Mouse (Mus musculus): ENCODE measurements around the gene Pold1.

Pold1 gene

GRCm38 (mm10) chr7:44548497-44549087 is at the start of gene Pold1:
Gene Pold1, minus strand, starts transcription at chr7:44548849.
- in situ Hi-C loops (cut with MboI; ENCODE audit: low pct_unique_long_range_greater_than_20kb in 1 of 2, low sequenced_read_pairs in 2 of 2, unreplicated experiment in 1 of 2), result no loop called here

GRCm38 (mm10) chr7:44598336-44598735 is 49.7 kb upstream of the Pold1 start:
- in situ Hi-C loops (cut with MboI; ENCODE audit: low pct_unique_long_range_greater_than_20kb in 1 of 2, low sequenced_read_pairs in 2 of 2, unreplicated experiment in 1 of 2), result loop anchor here in 1 of 2 experiments (10.0 kb wide), 1 partner anchor 64 kb away; the partner anchor contains the start of gene Spib

- in situ Hi-C loops (cut with MboI; ENCODE audit: low pct_unique_long_range_greater_than_20kb in 1 of 2, low sequenced_read_pairs in 2 of 2, unreplicated experiment in 1 of 2), result loop anchor here in 1 of 2 experiments (10.0 kb wide), 1 partner anchor 63 kb away; the partner anchor contains the start of gene Spib
Observed at GRCm38 (mm10) chr7:44597666-44598065, 49.0 kb upstream of the Pold1 start.

- in situ Hi-C loops (cut with MboI; ENCODE audit: low pct_unique_long_range_greater_than_20kb in 1 of 2, low sequenced_read_pairs in 2 of 2, unreplicated experiment in 1 of 2), result loop anchor here in 1 of 2 experiments (10.0 kb wide), 1 partner anchor 62 kb away; the partner anchor contains the start of gene Spib
Observed at GRCm38 (mm10) chr7:44596996-44597538, 48.4 kb upstream of the Pold1 start.

- in situ Hi-C loops (cut with MboI; ENCODE audit: low pct_unique_long_range_greater_than_20kb in 1 of 2, low sequenced_read_pairs in 2 of 2, unreplicated experiment in 1 of 2), result loop anchor here in 1 of 2 experiments (10.0 kb wide), 1 partner anchor 61 kb away; the partner anchor contains the start of gene Spib
Observed at GRCm38 (mm10) chr7:44596051-44596450, 47.4 kb upstream of the Pold1 start.

- in situ Hi-C loops (cut with MboI; ENCODE audit: low pct_unique_long_range_greater_than_20kb in 1 of 2, low sequenced_read_pairs in 2 of 2, unreplicated experiment in 1 of 2), result loop anchor here in 1 of 2 experiments (10.0 kb wide), 1 partner anchor 60 kb away; the partner anchor contains the start of gene Spib
Observed at GRCm38 (mm10) chr7:44595131-44595561, 46.5 kb upstream of the Pold1 start.

- in situ Hi-C loops (cut with MboI; ENCODE audit: low pct_unique_long_range_greater_than_20kb in 1 of 2, low sequenced_read_pairs in 2 of 2, unreplicated experiment in 1 of 2), result loop anchor here in 1 of 2 experiments (10.0 kb wide), 1 partner anchor 59 kb away; the partner anchor contains the start of gene Spib
Observed at GRCm38 (mm10) chr7:44594291-44594690, 45.6 kb upstream of the Pold1 start.

- in situ Hi-C loops (cut with MboI; ENCODE audit: low pct_unique_long_range_greater_than_20kb in 1 of 2, low sequenced_read_pairs in 2 of 2, unreplicated experiment in 1 of 2), result loop anchor here in 1 of 2 experiments (10.0 kb wide), 1 partner anchor 59 kb away; the partner anchor contains the start of gene Spib
Observed at GRCm38 (mm10) chr7:44593775-44594174, 45.1 kb upstream of the Pold1 start.

GRCm38 (mm10) chr7:44593051-44593450 is 44.4 kb upstream of the Pold1 start:
- in situ Hi-C loops (cut with MboI; ENCODE audit: low pct_unique_long_range_greater_than_20kb in 1 of 2, low sequenced_read_pairs in 2 of 2, unreplicated experiment in 1 of 2), result loop anchor here in 1 of 2 experiments (10.0 kb wide), 1 partner anchor 58 kb away; the partner anchor contains the start of gene Spib

GRCm38 (mm10) chr7:44591348-44592116 is 42.9 kb upstream of the Pold1 start:
- in situ Hi-C loops (cut with MboI; ENCODE audit: low pct_unique_long_range_greater_than_20kb in 1 of 2, low sequenced_read_pairs in 2 of 2, unreplicated experiment in 1 of 2), result loop anchor here in 1 of 2 experiments (10.0 kb wide), 1 partner anchor 57 kb away; the partner anchor contains the start of gene Spib

GRCm38 (mm10) chr7:44590402-44591347 is 42.0 kb upstream of the Pold1 start, which contains the start of gene Kcnc3:
Gene Kcnc3, plus strand, starts transcription at chr7:44590664.
- in situ Hi-C loops (cut with MboI; ENCODE audit: low pct_unique_long_range_greater_than_20kb in 1 of 2, low sequenced_read_pairs in 2 of 2, unreplicated experiment in 1 of 2), result loop anchor here in 1 of 2 experiments (10.0 kb wide), 1 partner anchor 56 kb away; the partner anchor contains the start of gene Spib

GRCm38 (mm10) chr7:44589946-44590345 is 41.3 kb upstream of the Pold1 start:
- in situ Hi-C loops (cut with MboI; ENCODE audit: low pct_unique_long_range_greater_than_20kb in 1 of 2, low sequenced_read_pairs in 2 of 2, unreplicated experiment in 1 of 2), result loop anchor here in 1 of 2 experiments (10.0 kb wide), 1 partner anchor 55 kb away; the partner anchor contains the start of gene Spib

GRCm38 (mm10) chr7:44589149-44589548 is 40.5 kb upstream of the Pold1 start:
- in situ Hi-C loops (cut with MboI; ENCODE audit: low pct_unique_long_range_greater_than_20kb in 1 of 2, low sequenced_read_pairs in 2 of 2, unreplicated experiment in 1 of 2), result no loop called here

- in situ Hi-C loops (cut with MboI; ENCODE audit: low pct_unique_long_range_greater_than_20kb in 1 of 2, low sequenced_read_pairs in 2 of 2, unreplicated experiment in 1 of 2), result no loop called here
Observed at GRCm38 (mm10) chr7:44588338-44588737, 39.7 kb upstream of the Pold1 start.

- in situ Hi-C loops (cut with MboI; ENCODE audit: low pct_unique_long_range_greater_than_20kb in 1 of 2, low sequenced_read_pairs in 2 of 2, unreplicated experiment in 1 of 2), result no loop called here
Observed at GRCm38 (mm10) chr7:44587676-44588075, 39.0 kb upstream of the Pold1 start.

GRCm38 (mm10) chr7:44586930-44587329 is 38.3 kb upstream of the Pold1 start:
- in situ Hi-C loops (cut with MboI; ENCODE audit: low pct_unique_long_range_greater_than_20kb in 1 of 2, low sequenced_read_pairs in 2 of 2, unreplicated experiment in 1 of 2), result no loop called here

GRCm38 (mm10) chr7:44586518-44586917 is 37.9 kb upstream of the Pold1 start:
- in situ Hi-C loops (cut with MboI; ENCODE audit: low pct_unique_long_range_greater_than_20kb in 1 of 2, low sequenced_read_pairs in 2 of 2, unreplicated experiment in 1 of 2), result no loop called here
